Mouse (Mus musculus) testis, adult 2 months (tissue): ENCODE data around the gene Meis1. TPM values are rescaled to one million over a fixed set of nuclear protein-coding genes. Genes with fewer than 3 reads are reported as not detected.
A peak's percentile ranks its signal among the peaks of the same experiment; 100 is the strongest.

Source experiments
- H3K27ac ChIP-seq: fragments of 200-500 bp; 2 replicates; pipeline ENCODE4 v1.5.1; 2012; ENCODE audit warnings: low read depth, low read length; ENCODE audit not compliant: control insufficient read depth, insufficient read depth
- H3K27me3 ChIP-seq: fragments of 200-500 bp; 2 replicates; pipeline ENCODE4 v1.6.1; 2012; ENCODE audit warnings: mild to moderate bottlenecking, low read length, moderate library complexity; ENCODE audit not compliant: control insufficient read depth, insufficient read depth
- H3K36me3 ChIP-seq: fragments of 200-500 bp; 2 replicates; pipeline ENCODE4 v1.6.1; 2012; ENCODE audit warnings: mild to moderate bottlenecking, low read length; ENCODE audit not compliant: control insufficient read depth, insufficient read depth
- H3K4me1 ChIP-seq: fragments of 200-500 bp; 2 replicates; pipeline ENCODE4 v1.6.1; 2012; ENCODE audit warnings: low read length; ENCODE audit not compliant: control insufficient read depth, insufficient read depth
- H3K4me3 ChIP-seq: fragments of 200-500 bp; 2 replicates; pipeline ENCODE4 v1.5.1; 2012; ENCODE audit warnings: low read depth, mild to moderate bottlenecking, low read length, moderate library complexity, mixed read lengths; ENCODE audit not compliant: control insufficient read depth
- CTCF ChIP-seq: fragments of 200-500 bp; IDR thresholded peaks from 2 replicates; pipeline ENCODE4 v1.5.1; 2012; ENCODE audit warnings: low read depth, mild to moderate bottlenecking, inconsistent platforms, low read length, moderate library complexity; ENCODE audit not compliant: control insufficient read depth, insufficient read depth, insufficient replicate concordance
- POLR2A ChIP-seq: fragments of 200-500 bp; IDR thresholded peaks from 2 replicates; pipeline ENCODE4 v1.6.1; 2012; ENCODE audit warnings: low read depth, mild to moderate bottlenecking, inconsistent platforms, low read length, moderate library complexity; ENCODE audit not compliant: control insufficient read depth
- polyA plus RNA-seq: library from polyadenylated mRNA; depleted of rRNA; stranded (reverse); fragments of >200 nt; gene quantifications from 2 replicates; pipeline ENCODE4 v1.2.3, GENCODE M21; 2012

The Meis1 gene
- polyA plus RNA-seq, 1 experiment: 1.9 TPM

DNA sequence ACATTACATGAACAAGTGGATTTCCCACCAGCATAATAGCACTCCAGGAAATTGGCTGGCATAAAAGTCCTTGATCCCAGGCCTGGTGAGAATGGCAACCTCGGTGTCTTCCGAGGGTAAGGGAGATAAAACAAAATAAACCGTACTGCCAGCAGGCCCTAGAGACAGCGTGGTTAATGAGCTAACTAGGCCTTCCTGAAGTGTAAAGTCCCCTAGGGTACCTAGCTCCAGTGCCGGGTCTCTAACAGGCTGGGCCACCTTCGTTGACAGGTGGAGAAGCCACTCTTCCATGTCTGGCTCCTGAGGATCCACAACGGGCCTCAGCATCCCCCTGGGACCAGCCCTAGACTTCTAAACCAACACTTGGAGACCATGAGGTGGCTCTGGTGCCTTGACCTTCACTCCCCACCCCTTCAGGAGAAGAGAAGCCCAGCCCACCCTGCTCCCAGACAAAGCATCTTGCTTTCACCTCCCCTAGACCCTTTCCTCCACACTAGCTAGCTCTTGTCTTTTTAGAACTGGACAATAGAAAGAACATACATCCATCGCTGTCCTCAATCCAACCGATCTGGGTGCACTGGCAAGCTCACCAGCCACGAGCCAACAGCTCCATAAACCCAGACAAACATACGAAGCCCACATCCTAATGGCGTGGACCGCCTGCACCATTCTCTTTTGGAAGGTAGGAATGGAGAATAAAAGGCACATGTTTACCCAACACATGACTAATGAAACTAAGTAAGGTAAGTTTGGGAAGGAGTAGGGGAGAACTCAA lies 10.0 kb downstream of the Meis1 start:
- no peak overlapping the region for H3K4me3 ChIP-seq
- H3K27me3 ChIP-seq: no peaks in the 10 kb centered on the region; the same call in 1 of the 2 replicates
- H3K36me3 ChIP-seq: no peaks in the 10 kb centered on the region
- no peak for TF ChIP-seq POLR2A
- no peak for TF ChIP-seq CTCF
- peaks cover 12% of the 10 kb centered on the region for H3K4me1 ChIP-seq
- H3K27ac ChIP-seq: no peak overlapping the region

GRCm38 (mm10) chr11:19007541-19008424 lies 11.0 kb downstream of the Meis1 start:
- Histone ChIP-seq H3K4me1 (peaks cover 9% of the 10 kb centered on the region), H3K4me3 (peak overlapping the region; percentile 20), H3K27me3 (no peaks in the 10 kb centered on the region), H3K27ac (peak overlapping the region; percentile 3; the same call in 1 of the 2 replicates), H3K36me3 (no peaks in the 10 kb centered on the region)
- TF ChIP-seq POLR2A: no peak
- no peak for TF ChIP-seq CTCF

GRCm38 (mm10) chr11:19007068-19007467 lies 11.7 kb downstream of the Meis1 start:
- Histone ChIP-seq H3K27ac (no peak overlapping the region), H3K4me3 (no peak overlapping the region), H3K27me3 (no peaks in the 10 kb centered on the region), H3K4me1 (peaks cover 9% of the 10 kb centered on the region), H3K36me3 (no peaks in the 10 kb centered on the region)
- TF ChIP-seq POLR2A (no peak), CTCF (no peak)

DNA sequence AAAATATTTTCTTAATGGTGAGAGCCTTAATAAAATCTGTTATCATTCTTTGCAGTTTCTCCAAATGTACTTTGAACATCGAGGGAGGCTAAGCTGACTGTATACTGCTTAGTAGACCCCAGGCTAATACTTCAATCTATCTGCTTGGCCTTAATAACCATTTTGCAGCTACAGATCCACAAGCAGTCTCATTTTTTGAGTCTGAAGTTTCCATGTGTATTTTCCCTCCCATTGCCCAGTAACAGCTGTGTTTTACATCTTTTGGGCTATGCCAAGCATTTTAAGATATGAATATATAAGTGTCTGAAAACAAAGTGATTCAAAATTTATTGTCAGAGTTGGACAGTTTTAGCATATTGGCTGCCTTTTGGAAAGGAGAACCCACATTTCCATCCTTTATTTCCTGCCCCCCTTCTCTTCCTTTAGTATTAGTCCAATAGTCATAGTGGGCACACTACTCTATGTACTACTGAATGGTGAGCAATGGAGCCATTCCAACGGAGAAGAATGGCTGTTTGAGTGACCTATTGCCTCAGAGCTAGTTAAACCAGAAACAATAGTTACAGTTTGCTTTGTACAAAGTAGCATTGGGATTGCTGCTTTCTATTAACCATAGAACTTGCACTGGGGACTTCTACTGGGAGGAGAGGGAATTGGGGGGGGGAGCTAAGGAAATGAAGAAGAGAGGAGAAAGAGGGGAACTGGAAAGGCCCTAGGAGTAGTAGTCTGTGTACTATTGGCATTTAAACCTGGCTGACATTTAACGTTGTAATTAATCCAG lies 12.7 kb downstream of the Meis1 start:
- Histone ChIP-seq H3K4me1 (peaks cover 9% of the 10 kb centered on the region), H3K27me3 (no peaks in the 10 kb centered on the region), H3K36me3 (no peaks in the 10 kb centered on the region), H3K27ac (no peak overlapping the region), H3K4me3 (no peak overlapping the region)
- TF ChIP-seq POLR2A: no peak
- no peak for TF ChIP-seq CTCF

- Histone ChIP-seq H3K27me3 (no peaks in the 10 kb centered on the region), H3K4me3 (no peak overlapping the region), H3K4me1 (peaks cover 9% of the 10 kb centered on the region), H3K36me3 (no peaks in the 10 kb centered on the region), H3K27ac (no peak overlapping the region)
- TF ChIP-seq POLR2A: no peak
- TF ChIP-seq CTCF: no peak
These were observed 13.5 kb downstream of the Meis1 start for GRCm38 (mm10) chr11:19005007-19005912.

DNA sequence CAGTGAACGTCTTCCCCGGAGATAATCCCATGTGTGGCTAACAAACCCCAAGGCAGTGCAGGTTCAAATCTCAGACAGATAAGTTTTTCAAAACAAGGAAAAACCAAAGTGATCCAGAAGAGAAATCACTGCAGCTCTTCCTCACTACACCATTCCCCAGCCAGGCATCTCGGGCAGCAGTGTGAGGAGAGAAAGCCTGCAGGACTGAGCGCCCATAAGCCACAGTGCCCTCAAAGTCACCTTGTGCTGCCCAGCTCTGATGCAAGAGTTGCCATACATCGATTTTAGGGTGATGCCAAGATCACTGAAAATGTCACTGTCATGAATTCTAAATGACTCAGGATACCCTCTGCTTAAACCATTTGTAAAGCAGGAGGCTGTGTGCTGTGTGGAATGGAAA lies 15.7 kb downstream of the Meis1 start:
- no peaks in the 10 kb centered on the region for H3K36me3 ChIP-seq
- no peak for TF ChIP-seq CTCF
- no peak for TF ChIP-seq POLR2A
- no peak overlapping the region for H3K4me3 ChIP-seq
- no peaks in the 10 kb centered on the region for H3K27me3 ChIP-seq
- no peak overlapping the region for H3K27ac ChIP-seq
- peaks cover 7% of the 10 kb centered on the region for H3K4me1 ChIP-seq
